Mouse (Mus musculus): ENCODE measurements around the gene Cd151.

The Cd151 gene

DNA sequence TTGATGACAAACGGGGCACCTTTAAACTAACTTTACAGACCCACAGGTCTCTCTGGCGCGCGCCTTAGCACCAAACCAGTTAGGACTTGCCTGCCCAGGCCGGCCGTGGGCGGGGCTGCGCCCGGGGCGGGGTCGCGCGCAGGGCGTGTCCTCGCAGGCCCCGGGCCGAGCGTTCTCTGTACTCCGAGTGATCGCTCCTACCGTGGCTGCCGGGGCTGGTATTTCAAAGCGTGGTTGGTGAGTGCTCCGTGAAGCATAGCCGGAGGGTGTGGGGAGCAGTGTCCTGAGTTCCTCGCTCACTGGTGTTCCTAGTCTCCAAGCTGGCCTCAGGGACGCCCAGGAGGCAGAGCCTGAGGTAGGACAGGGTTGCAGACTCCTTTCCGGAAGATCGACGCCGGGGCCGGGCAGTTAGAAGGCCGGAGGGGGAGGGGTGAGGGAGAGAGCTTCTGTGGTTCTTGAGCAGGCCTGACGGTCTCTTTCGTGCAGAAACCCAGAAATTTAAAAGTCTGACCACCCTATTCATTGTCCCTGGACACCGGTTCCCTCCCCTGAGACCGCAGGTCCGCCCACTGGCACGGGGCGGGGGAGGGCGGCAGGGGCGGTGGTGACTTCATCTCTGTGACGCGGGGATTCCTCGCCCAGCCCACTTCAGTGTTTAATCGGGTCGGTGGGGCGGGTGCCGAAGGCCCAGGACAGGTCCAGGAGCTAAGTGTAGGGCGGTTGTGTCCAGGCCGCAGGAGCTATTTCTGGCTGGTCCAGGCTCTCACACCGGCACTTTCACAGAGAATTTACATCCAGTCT lies at the start of gene Cd151:
Cd151 (plus strand) TSS at position 163 of the 801 bp plus-strand sequence.
- peak; percentile 91 for DNase-seq (ENCODE audit: low spot score)

GRCm38 (mm10) chr7:141417731-141418681 lies 49.2 kb upstream of the Cd151 start:
- DNase-seq (ENCODE audit: low spot score): no peak

GRCm38 (mm10) chr7:141418970-141419369 lies 48.2 kb upstream of the Cd151 start:
- DNase-seq (ENCODE audit: low spot score): no peak

GRCm38 (mm10) chr7:141420030-141420702 lies 47.0 kb upstream of the Cd151 start:
- DNase-seq (ENCODE audit: low spot score): peak; percentile 81

DNA sequence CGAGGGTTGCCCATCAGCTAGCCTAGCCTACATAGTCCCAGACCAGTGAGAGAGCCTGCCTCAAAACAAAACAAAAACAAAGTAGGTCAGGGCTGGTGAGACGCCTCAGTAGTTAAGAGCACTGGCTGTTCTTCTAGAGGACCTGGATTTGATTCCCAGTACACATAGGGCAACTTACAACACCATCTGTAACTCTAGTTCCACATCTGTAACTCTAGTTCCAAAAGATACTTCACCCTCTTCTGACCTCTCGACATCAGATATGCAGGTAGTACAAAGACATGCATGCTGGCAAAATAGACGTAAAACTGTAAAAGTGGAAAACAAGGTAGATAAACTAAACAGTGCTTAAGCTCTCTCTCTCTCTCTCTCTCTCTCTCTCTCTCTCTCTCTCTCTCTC lies 43.4 kb upstream of the Cd151 start:
- no peak for DNase-seq (ENCODE audit: low spot score)

GRCm38 (mm10) chr7:141426948-141427730 lies 40.1 kb upstream of the Cd151 start:
- no peak for DNase-seq (ENCODE audit: low spot score)

DNA sequence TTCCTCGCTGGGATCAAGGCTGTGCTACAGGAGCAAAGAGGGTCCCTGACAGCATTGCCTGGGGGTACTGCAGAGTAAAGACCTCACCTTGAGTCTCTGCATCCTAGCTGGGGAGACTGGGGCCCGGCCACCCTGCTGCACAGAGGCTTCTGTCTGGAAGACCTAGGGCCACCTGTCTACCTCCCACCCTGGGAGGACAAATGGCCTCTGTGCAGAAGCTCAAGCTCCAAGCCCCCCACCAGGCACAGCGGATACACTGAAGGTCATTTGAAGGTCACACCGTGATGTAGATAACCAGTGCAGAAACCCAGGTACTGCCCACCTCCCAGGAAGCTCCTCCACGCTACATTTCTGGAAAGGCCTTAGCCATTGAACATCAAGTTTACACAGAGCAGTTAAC lies 38.5 kb upstream of the Cd151 start:
- DNase-seq (ENCODE audit: low spot score): no peak

DNA sequence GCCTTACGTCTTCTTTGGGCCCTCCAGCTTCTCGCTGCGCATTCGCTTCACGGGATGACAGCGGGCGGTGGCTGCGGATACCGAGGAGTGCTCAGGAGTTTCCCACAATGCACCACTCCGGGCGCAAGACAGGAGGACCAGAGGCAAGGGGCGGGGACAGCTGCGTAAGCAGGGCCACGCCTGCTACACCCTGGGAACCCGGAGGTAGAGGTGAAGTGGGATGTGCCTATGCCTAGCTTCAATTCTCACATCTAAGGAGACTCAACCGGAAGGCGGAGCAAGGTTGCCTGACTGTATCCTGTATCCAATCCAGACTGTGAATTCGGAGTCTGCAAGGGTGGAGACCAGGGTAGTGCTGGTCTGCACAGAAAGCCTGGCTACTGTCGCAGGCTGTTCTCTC lies 37.9 kb upstream of the Cd151 start, which contains the start of gene Cend1:
Cend1 (minus strand) TSS at position 182 of the 400 bp plus-strand sequence.
- DNase-seq (ENCODE audit: low spot score): no peak

GRCm38 (mm10) chr7:141429840-141430584 lies 37.2 kb upstream of the Cd151 start:
- no peak for DNase-seq (ENCODE audit: low spot score)

GRCm38 (mm10) chr7:141430585-141431240 lies 36.5 kb upstream of the Cd151 start:
- no peak for DNase-seq (ENCODE audit: low spot score)

DNA sequence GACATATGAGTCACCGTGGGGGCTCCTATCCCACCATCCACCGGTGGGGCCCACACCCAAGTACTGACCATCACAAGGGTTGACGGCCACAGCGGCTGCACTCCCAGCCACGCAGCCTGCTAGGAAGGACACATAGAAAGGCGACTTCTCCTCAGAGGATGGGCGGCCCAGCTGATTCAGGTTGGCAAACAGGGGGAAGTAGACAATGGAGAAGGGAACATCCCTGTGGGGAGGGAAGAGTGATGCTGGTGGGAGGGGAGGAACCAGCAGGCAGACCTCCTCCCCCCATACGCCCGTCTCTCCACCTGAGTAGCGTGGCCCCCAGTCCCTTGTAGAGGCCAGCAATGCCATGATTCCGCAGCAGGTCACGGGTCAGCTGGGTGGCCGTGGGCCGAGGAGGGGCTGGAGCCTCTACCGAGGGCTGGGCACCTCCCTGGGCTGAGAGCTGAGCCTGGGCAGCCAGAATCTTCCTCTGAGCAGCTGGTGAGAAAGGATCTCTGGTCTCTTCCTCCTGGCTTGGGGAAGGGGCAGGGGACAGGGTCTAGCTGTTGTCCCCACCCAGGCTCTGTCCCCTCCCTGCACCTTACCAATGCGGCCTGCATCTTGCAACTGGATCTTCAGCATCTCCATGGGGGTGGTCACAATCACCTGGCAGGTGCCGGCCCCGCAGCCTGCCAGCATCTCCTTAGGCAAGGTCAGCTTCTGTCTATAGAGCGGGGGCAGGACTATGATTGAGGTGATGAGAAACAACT lies 35.6 kb upstream of the Cd151 start:
- no peak for DNase-seq (ENCODE audit: low spot score)

DNA sequence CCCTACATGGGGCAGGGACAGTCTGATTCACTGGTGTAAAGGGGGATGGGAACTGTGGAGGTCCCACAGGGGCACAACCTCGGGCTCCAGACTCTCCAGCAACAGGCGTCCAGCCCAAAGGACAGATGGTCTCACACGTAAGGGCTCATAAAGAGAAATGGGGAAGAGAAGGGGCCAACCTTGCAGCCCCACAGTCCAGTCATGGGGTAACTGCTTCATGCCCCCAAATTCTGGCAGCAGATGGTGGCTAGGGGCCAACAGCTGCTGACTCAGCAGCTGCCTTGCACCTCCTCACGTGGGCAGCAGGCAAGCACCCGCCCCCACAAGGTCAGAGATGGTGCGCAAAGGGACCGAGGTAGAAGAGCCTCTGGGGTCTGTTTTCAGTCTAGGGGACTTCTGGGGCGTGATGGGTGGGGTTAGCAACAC lies 35.0 kb upstream of the Cd151 start:
- no peak for DNase-seq (ENCODE audit: low spot score)

DNA sequence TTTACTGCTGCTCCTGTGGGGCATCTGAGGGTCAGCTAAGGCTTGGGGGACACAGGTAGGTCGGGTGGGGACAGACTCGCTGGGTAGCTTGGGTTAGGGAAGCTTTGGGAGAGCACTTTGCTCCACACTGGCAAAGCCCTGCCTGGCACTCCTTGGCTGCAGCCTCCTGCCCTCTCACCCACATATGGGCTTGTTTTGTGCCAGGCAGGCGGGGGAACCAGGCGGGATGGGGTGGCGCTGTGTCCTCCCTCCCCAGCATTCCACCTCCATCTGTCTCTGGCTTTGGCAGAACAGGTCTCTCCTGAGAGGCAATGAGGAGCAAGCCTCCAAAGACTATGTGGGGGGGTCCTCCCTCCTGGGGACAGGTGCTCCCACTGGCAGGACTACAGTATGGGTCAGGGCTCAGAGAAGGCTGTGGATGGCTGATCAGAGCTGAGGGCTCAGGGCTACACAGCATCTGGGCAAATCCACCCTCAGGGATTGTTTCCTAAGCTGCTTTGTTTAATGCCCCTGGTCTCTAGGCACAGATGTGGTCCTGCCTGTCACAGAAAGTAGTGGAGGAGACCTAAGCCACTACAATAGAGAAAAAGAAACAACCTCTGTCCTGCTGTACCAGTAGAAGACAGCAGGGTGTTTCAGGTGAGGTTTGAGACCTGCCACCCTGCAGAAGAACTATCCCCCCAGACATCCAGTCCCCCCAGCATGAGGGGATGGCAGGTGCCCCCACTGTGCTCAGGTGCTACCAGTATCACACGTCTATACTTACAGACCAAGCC lies 34.3 kb upstream of the Cd151 start:
- DNase-seq (ENCODE audit: low spot score): no peak

- no peak for DNase-seq (ENCODE audit: low spot score)
These were observed 33.4 kb upstream of the Cd151 start for GRCm38 (mm10) chr7:141433517-141434400.

GRCm38 (mm10) chr7:141434464-141434863 lies 32.7 kb upstream of the Cd151 start:
- DNase-seq (ENCODE audit: low spot score): no peak

DNA sequence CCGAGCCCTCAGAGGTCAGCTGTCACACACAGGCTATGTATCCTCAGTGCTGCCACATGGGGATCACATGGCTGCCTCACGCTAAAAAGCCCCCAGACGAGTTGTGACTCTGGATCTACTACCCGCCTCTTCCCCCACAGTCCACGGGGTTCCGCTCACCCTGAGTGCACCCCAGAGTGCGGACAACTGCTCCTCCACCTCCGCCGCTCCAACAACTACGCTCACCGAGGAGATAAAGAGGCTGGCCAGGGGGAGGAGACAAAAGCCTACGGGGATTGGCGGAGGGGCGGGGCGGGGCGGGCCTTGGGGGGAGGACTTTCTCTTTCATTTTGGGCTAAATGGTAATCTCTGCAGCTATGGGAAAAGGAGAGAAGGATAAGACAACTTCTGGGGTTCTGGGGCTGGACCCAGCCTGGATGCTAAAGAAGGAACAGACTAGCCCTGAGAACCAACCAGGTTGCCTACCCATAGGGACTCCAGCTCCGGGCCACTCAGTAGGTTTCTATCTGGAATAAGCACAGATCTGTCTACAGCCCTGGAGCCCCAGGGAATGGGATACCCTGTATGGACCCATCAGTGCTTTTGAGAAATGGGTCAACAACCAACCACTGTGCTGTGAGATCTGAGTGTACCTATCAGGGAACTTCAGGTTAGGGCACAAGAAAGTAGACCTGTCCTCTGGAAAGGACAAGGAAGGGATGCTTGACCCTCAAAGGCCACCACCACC lies 31.9 kb upstream of the Cd151 start:
- peak; percentile 78 for DNase-seq (ENCODE audit: low spot score)
